Mouse (Mus musculus): ENCODE measurements at regions not wholly inside any gene's neighbourhood (a gene's known extent, or its start where the extent isn't known, plus 50 kb on each side); places are given as distances from the start of the nearest gene placed in this dataset.
A peak's percentile ranks its signal among the peaks of the same experiment; 100 is the strongest.

DNA sequence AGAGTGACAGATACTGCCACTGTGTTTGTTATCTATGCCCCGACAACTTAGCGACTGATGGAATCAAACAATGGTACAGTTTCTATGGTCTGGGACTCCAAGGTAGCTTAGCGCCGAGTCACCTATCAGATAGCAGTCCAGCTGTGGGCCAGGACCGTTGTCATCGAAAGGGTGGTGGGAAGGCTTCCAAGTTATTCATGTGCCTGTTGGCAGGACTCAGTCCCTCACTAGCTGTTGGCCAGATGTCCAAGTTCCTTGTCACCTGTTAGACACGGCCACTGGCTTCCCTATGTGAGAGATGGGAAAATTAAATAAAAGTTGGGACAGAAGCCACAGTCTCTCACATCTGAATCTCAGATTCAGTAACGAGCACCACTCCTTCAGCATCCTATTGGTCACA lies 150.1 kb downstream of the BC067074 start:
- Histone ChIP-seq H3K4me3 (replicated peaks; ENCODE audit: low read depth, low read length) (no peak overlapping the region), H3K36me3 (ENCODE audit: insufficient read depth, low read length) (no peaks in the 10 kb centered on the region), H3K9ac (ENCODE audit: low read depth, low read length) (no peak overlapping the region), H3K4me1 (replicated peaks; ENCODE audit: insufficient read depth, low read length) (no peaks in the 10 kb centered on the region), H3K27ac (no peak overlapping the region), H3K27me3 (ENCODE audit: insufficient read depth, low read length) (no peaks in the 10 kb centered on the region), H3K4me2 (ENCODE audit: low read length) (no peak overlapping the region), H3K9me3 (replicated peaks; ENCODE audit: low read length) (no peaks in the 10 kb centered on the region)
- DNase-seq (ENCODE audit: low spot score) (no peak), ATAC-seq (replicated peaks; ENCODE audit: low FRiP score, low read depth) (no peak)
- WGBS = 90% methylated on average over 8 of the region's 8 CpGs
- TF ChIP-seq CTCF (IDR thresholded peaks at IDR 0.05; ENCODE audit: low read depth) = no peak

DNA sequence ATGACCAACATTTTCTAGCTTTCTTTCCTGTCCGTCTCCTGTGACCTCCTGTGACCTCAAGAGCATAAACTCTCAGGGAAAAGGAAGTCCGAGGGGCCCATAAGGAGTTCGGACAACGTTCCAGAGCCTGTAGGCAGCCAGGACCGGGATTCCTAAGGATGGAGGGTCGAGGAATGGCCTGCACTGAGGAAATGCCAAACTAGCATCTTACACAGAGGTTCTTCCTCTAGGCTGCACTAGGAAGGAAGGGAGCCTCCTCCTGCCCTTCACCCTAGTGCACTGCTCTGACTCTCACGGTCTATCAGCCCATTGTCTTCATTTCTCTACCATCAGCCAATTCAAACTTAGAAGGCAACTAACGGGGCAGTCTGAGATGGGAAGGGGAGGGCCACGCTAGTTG lies 149.2 kb downstream of the BC067074 start:
- no peak overlapping the region for H3K4me2 ChIP-seq (ENCODE audit: low read length)
- H3K27ac ChIP-seq = no peak overlapping the region
- ATAC-seq (replicated peaks; ENCODE audit: low FRiP score, low read depth) (no peak), DNase-seq (ENCODE audit: low spot score) (peak; percentile 42)
- no peaks in the 10 kb centered on the region for H3K9me3 ChIP-seq (replicated peaks; ENCODE audit: low read length)
- H3K36me3 ChIP-seq (ENCODE audit: insufficient read depth, low read length) = no peaks in the 10 kb centered on the region
- no peaks in the 10 kb centered on the region for H3K27me3 ChIP-seq (ENCODE audit: insufficient read depth, low read length)
- no peak overlapping the region for H3K9ac ChIP-seq (ENCODE audit: low read depth, low read length)
- no peaks in the 10 kb centered on the region for H3K4me1 ChIP-seq (replicated peaks; ENCODE audit: insufficient read depth, low read length)
- no peak for TF ChIP-seq CTCF (IDR thresholded peaks at IDR 0.05; ENCODE audit: low read depth)
- H3K4me3 ChIP-seq (replicated peaks; ENCODE audit: low read depth, low read length) = no peak overlapping the region
- 33% methylated on average over 9 of the region's 9 CpGs for WGBS

DNA sequence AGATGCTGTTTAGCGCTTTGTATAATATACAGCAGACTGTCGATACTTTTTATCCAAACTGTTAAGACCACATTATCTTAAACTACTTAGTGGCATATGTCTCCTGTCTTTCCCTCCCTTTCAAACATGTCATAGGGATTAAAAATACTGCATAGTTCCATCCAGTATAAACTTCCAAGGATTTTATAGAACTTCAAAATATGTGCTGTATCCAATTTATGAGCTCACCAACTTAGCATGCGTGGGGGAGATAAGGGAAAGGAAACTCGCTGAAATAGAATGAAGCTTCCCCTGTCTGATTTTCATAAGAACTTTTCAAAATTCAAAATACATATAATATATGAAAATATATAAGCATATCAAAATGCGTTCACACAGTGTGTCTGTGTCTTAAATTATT lies 147.2 kb downstream of the BC067074 start:
- TF ChIP-seq CTCF (IDR thresholded peaks at IDR 0.05; ENCODE audit: low read depth) = no peak
- WGBS = 59% methylated on average over 5 of the region's 5 CpGs
- ATAC-seq (replicated peaks; ENCODE audit: low FRiP score, low read depth) = no peak
- DNase-seq (ENCODE audit: low spot score) = peak; percentile 55
- H3K4me1 ChIP-seq (replicated peaks; ENCODE audit: insufficient read depth, low read length) = no peaks in the 10 kb centered on the region
- H3K9ac ChIP-seq (ENCODE audit: low read depth, low read length) = no peak overlapping the region
- no peak overlapping the region for H3K27ac ChIP-seq
- no peaks in the 10 kb centered on the region for H3K27me3 ChIP-seq (ENCODE audit: insufficient read depth, low read length)
- H3K4me2 ChIP-seq (ENCODE audit: low read length) = no peak overlapping the region
- no peaks in the 10 kb centered on the region for H3K9me3 ChIP-seq (replicated peaks; ENCODE audit: low read length)
- no peaks in the 10 kb centered on the region for H3K36me3 ChIP-seq (ENCODE audit: insufficient read depth, low read length)
- H3K4me3 ChIP-seq (replicated peaks; ENCODE audit: low read depth, low read length) = no peak overlapping the region

DNA sequence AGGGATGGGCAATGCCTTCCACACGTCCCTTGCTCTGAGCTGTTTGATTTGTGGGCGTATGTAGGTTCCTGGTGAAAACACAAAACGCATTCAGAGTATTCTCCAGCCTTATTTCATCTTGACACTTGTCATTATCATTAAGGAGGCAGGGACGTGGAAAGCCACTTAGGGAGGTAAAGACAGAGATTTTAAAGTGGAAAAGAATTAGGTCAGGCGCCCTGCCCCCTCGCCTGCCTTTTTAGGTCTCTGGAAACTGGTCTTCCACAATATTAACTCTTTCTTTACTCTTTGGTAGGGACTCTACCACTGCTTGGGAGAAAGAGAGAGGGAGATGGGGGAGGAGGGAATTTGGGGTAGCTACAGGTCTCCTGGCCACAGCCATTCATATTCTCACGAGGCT lies 146.6 kb downstream of the BC067074 start:
- Histone ChIP-seq H3K27ac (no peak overlapping the region), H3K4me2 (ENCODE audit: low read length) (no peak overlapping the region), H3K9me3 (replicated peaks; ENCODE audit: low read length) (no peaks in the 10 kb centered on the region), H3K9ac (ENCODE audit: low read depth, low read length) (no peak overlapping the region), H3K27me3 (ENCODE audit: insufficient read depth, low read length) (no peaks in the 10 kb centered on the region), H3K36me3 (ENCODE audit: insufficient read depth, low read length) (no peaks in the 10 kb centered on the region), H3K4me3 (replicated peaks; ENCODE audit: low read depth, low read length) (no peak overlapping the region), H3K4me1 (replicated peaks; ENCODE audit: insufficient read depth, low read length) (no peaks in the 10 kb centered on the region)
- DNase-seq (ENCODE audit: low spot score) (no peak), ATAC-seq (replicated peaks; ENCODE audit: low FRiP score, low read depth) (no peak)
- TF ChIP-seq CTCF (IDR thresholded peaks at IDR 0.05; ENCODE audit: low read depth) = no peak
- 27% methylated on average over 7 of the region's 7 CpGs for WGBS

DNA sequence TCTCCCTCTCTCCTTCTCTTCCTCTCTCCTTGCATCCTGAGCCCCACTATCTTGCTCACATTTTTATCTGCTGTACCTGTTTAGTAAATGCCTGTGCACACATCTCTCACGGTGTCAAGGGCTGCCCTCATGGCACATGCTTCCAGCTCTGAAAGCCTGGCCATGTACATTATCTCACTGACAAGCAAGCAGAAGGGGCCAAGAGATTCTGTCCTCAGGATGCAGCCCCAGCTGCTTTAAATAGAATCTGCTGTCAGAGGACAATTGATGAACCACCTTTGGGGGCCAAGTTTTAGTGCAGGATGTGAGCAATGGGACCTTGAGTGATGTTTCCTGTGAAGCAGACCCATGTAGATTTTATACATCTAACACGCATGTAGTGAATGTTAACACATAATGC lies 145.9 kb downstream of the BC067074 start:
- no peak overlapping the region for H3K4me2 ChIP-seq (ENCODE audit: low read length)
- ATAC-seq (replicated peaks; ENCODE audit: low FRiP score, low read depth) (no peak), DNase-seq (ENCODE audit: low spot score) (peak; percentile 38)
- no peaks in the 10 kb centered on the region for H3K36me3 ChIP-seq (ENCODE audit: insufficient read depth, low read length)
- no peaks in the 10 kb centered on the region for H3K4me1 ChIP-seq (replicated peaks; ENCODE audit: insufficient read depth, low read length)
- no peaks in the 10 kb centered on the region for H3K9me3 ChIP-seq (replicated peaks; ENCODE audit: low read length)
- H3K27ac ChIP-seq = no peak overlapping the region
- no peak for TF ChIP-seq CTCF (IDR thresholded peaks at IDR 0.05; ENCODE audit: low read depth)
- H3K9ac ChIP-seq (ENCODE audit: low read depth, low read length) = no peak overlapping the region
- H3K27me3 ChIP-seq (ENCODE audit: insufficient read depth, low read length) = no peaks in the 10 kb centered on the region
- 55% methylated on average over 2 of the region's 2 CpGs for WGBS
- H3K4me3 ChIP-seq (replicated peaks; ENCODE audit: low read depth, low read length) = no peak overlapping the region

DNA sequence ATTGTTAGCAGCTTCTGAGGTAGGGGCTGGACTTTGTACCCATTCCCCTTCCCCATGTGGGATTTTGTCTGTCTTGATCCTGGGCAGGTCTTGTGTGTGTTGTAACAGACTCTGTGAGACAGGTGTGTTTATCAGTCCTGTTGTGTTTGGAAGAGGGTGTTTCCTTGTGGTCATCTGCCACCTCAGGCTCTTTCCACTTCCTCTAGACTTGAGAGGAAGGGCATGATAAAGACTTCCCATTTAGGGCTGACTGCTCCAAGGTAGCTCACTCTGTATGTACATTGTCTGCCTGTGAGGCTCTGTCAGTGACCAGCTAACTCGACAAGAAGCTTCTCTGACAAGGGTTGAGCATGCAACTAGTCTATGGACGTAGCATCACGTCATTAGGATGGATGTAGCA lies 143.3 kb downstream of the BC067074 start:
- no peak for TF ChIP-seq CTCF (IDR thresholded peaks at IDR 0.05; ENCODE audit: low read depth)
- Histone ChIP-seq H3K9me3 (replicated peaks; ENCODE audit: low read length) (no peaks in the 10 kb centered on the region), H3K27me3 (ENCODE audit: insufficient read depth, low read length) (no peaks in the 10 kb centered on the region), H3K4me3 (replicated peaks; ENCODE audit: low read depth, low read length) (no peak overlapping the region), H3K4me2 (ENCODE audit: low read length) (no peak overlapping the region), H3K36me3 (ENCODE audit: insufficient read depth, low read length) (no peaks in the 10 kb centered on the region), H3K4me1 (replicated peaks; ENCODE audit: insufficient read depth, low read length) (no peaks in the 10 kb centered on the region), H3K27ac (no peak overlapping the region), H3K9ac (ENCODE audit: low read depth, low read length) (no peak overlapping the region)
- ATAC-seq (replicated peaks; ENCODE audit: low FRiP score, low read depth) (no peak), DNase-seq (ENCODE audit: low spot score) (no peak)
- 89% methylated on average over 3 of the region's 3 CpGs for WGBS

DNA sequence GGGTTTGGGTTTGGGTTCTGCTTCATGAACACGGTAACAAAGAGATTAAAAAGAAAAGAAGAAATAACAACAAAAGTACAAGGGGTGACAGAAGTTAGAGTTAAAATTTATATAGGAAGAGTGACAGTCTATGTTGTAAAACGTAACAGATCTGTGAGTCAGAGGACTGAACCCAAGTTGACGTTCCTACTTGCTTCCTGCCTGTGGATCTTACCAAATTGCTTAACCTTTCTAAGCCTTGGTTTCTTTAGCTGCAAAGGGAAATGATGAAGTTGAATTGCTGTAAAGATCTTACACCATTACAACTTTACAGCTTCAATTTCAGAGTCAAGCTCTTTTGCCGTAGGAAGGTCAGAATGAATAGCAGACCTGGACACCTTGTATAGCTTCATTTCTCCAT lies 142.2 kb downstream of the BC067074 start:
- DNase-seq (ENCODE audit: low spot score) (no peak), ATAC-seq (replicated peaks; ENCODE audit: low FRiP score, low read depth) (no peak)
- Histone ChIP-seq H3K27me3 (ENCODE audit: insufficient read depth, low read length) (no peaks in the 10 kb centered on the region), H3K27ac (no peak overlapping the region), H3K4me1 (replicated peaks; ENCODE audit: insufficient read depth, low read length) (no peaks in the 10 kb centered on the region), H3K4me3 (replicated peaks; ENCODE audit: low read depth, low read length) (no peak overlapping the region), H3K9me3 (replicated peaks; ENCODE audit: low read length) (no peaks in the 10 kb centered on the region), H3K36me3 (ENCODE audit: insufficient read depth, low read length) (no peaks in the 10 kb centered on the region), H3K9ac (ENCODE audit: low read depth, low read length) (no peak overlapping the region), H3K4me2 (ENCODE audit: low read length) (no peak overlapping the region)
- WGBS = 54% methylated on average over 4 of the region's 4 CpGs
- TF ChIP-seq CTCF (IDR thresholded peaks at IDR 0.05; ENCODE audit: low read depth) = no peak
